15 mouse cellular contexts compared by ENCODE assay signal in the genomic region with DNA sequence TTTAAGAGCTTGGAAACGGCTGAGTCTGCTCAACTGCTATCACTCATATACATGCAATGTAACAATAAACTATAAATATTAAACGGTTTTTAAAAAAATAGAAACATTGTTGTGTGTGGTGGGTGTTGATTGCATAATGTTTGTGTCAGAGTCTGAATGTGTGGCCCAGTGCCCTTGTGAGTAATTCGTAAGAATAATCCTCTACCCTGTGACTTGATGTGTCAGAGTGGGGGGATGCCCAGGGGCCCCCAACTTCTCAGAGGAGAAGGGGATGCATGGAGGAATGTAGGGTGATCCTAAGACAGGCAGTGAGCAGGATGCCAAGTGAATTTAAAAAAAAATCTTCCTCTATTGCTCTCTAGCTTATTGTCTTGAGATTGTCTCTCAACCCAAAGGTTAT.
"Had no signal": no experiment of that assay in that cellular context is flagged by ENCODE, and none has a peak within 500 bp of the region (broad histone marks: within the 10 kb centered on the region; RNA-seq: fewer than 3 reads in every experiment).

No protein-coding gene starts in this region.

- H3K27ac ChIP-seq: macrophage; neural tube, embryonic 12.5 days; stomach, embryonic 15.5 days; stomach, postnatal 0 days had no signal

- H3K4me1 ChIP-seq: megakaryocyte, embryonic 14.5 days; neural tube, embryonic 12.5 days; stomach, embryonic 15.5 days had no signal

- H3K9ac ChIP-seq: lung, embryonic 14.5 days; neural tube, embryonic 12.5 days; stomach, embryonic 15.5 days had no signal

- DNase-seq: lung, adult 18-20 months; lung, embryonic 14.5 days; lung, postnatal 14 days; lung, postnatal 36 days; midbrain, embryonic 14.5 days; right cerebral cortex, postnatal 14 days; thymus, adult 2 months; thymus, postnatal 25 days; thymus, postnatal 4 days had no signal

- H3K4me3 ChIP-seq: megakaryocyte, embryonic 14.5 days; neural tube, embryonic 12.5 days; stomach, embryonic 15.5 days had no signal

- H3K27me3 ChIP-seq: megakaryocyte, embryonic 14.5 days; neural tube, embryonic 12.5 days; stomach, embryonic 15.5 days had no signal

- H3K9me3 ChIP-seq: neural tube, embryonic 12.5 days; stomach, embryonic 15.5 days had no signal

- H3K4me2 ChIP-seq: lung, embryonic 14.5 days; midbrain, embryonic 11.5 days; neural tube, embryonic 12.5 days; stomach, embryonic 15.5 days had no signal

- H3K36me3 ChIP-seq: neural tube, embryonic 12.5 days; stomach, embryonic 15.5 days had no signal
